ENCODE assay signal across 7 mouse cellular contexts in the genomic region with DNA sequence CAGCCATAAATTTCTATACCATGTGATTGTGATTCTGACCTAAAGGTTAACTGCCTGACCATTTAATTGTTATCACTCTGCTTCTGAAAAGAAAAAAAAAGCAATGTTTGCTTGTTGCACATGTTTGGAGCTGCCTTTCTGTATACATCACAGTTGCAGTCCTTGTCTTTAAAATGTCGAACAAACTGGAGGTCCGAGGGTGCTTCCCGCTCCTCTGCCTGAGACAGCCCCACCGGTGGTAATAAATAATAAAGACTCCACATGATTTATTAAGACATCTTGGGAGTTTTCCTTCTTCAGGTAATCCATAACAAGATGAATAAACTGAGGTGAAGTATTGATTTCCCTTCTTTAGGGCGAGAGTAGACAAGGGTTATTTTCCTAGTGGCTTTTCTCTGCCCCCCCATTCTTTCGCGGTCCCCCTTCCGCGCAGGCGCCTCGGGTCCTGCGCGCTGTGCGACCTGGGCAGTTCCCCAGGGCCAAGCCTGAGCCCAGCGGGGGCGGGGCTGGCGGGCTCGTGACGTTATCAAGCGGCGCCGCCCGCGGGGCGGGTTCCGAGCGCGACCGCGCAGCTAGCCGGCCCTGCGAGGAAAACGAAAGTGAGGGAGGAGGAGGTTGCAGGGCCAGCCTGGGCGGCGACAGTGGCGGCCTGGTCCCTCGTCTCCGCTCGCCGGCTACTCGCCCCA. TPM values are rescaled to one million over a fixed set of nuclear protein-coding genes. Genes with fewer than 3 reads are reported as not detected.
A peak's percentile ranks its signal among the peaks of the same experiment; 100 is the strongest.
DNase-seq lines count a peak whose midpoint lies in the region; ATAC-seq lines count a peak whose summit lies in the region.

A gene (plus strand): TSS at position 520 of the 686 bp plus-strand sequence.

- peaks cover 9% of the 10 kb centered on the region for H3K4me1 ChIP-seq in embryonic facial prominence, embryonic 10.5 days
- H3K4me1 ChIP-seq in limb, embryonic 10.5 days = peaks cover 9% of the 10 kb centered on the region
- H3K4me1 ChIP-seq in midbrain, embryonic 13.5 days (replicated peaks) = peaks cover 9% of the 10 kb centered on the region

- peak within 1 kb of the TSS; percentile 97 for H3K27ac ChIP-seq in embryonic facial prominence, embryonic 10.5 days (replicated peaks)
- peak within 1 kb of the TSS; percentile 95 for H3K27ac ChIP-seq in limb, embryonic 10.5 days
- peak within 1 kb of the TSS; percentile 93 for H3K27ac ChIP-seq in midbrain, embryonic 13.5 days

- DNase-seq in adrenal gland, postnatal 10 days = peak; percentile 99
- DNase-seq in embryonic facial prominence, embryonic 10.5 days (ENCODE audit: low spot score) = peak; percentile 97
- peak; percentile 94 for DNase-seq in kidney, adult 11 months
- DNase-seq in limb, embryonic 10.5 days (ENCODE audit: low spot score) = peak; percentile 96
- DNase-seq in spleen, adult 12 weeks (ENCODE audit: low spot score) = peak; percentile 98

- 2% methylated on average over 41 of the region's 41 CpGs for WGBS in embryonic facial prominence, embryonic 10.5 days
- WGBS in limb, embryonic 10.5 days = 1% methylated on average over 41 of the region's 41 CpGs
- WGBS in midbrain, embryonic 13.5 days = under 1% methylated on average over 41 of the region's 41 CpGs

- peak; percentile 96 for ATAC-seq in granulocyte monocyte progenitor cell, adult 5-6 weeks (replicated peaks; ENCODE audit: poor library complexity, severe bottlenecking)
- ATAC-seq in midbrain, embryonic 13.5 days = peak; percentile 96

- peak within 1 kb of the TSS; percentile 92 for H3K4me2 ChIP-seq in midbrain, embryonic 13.5 days (replicated peaks)

- H3K9ac ChIP-seq in midbrain, embryonic 13.5 days (replicated peaks) = peak within 1 kb of the TSS; percentile 96

- no peaks in the 10 kb centered on the region for H3K9me3 ChIP-seq in embryonic facial prominence, embryonic 10.5 days
- H3K9me3 ChIP-seq in limb, embryonic 10.5 days (replicated peaks) = no peaks in the 10 kb centered on the region
- no peaks in the 10 kb centered on the region for H3K9me3 ChIP-seq in midbrain, embryonic 13.5 days

- peaks cover 24% of the 10 kb centered on the region for H3K36me3 ChIP-seq in embryonic facial prominence, embryonic 10.5 days (replicated peaks)
- H3K36me3 ChIP-seq in limb, embryonic 10.5 days = peaks cover 22% of the 10 kb centered on the region
- H3K36me3 ChIP-seq in midbrain, embryonic 13.5 days = peaks cover 12% of the 10 kb centered on the region

- H3K27me3 ChIP-seq in embryonic facial prominence, embryonic 10.5 days (replicated peaks; ENCODE audit: low read depth, poor library complexity, severe bottlenecking) = no peaks in the 10 kb centered on the region
- no peaks in the 10 kb centered on the region for H3K27me3 ChIP-seq in limb, embryonic 10.5 days (ENCODE audit: low read depth, poor library complexity, severe bottlenecking)
- no peaks in the 10 kb centered on the region for H3K27me3 ChIP-seq in midbrain, embryonic 13.5 days

- peak within 1 kb of the TSS; percentile 99 for H3K4me3 ChIP-seq in embryonic facial prominence, embryonic 10.5 days
- peak within 1 kb of the TSS; percentile 94 for H3K4me3 ChIP-seq in limb, embryonic 10.5 days
- H3K4me3 ChIP-seq in midbrain, embryonic 13.5 days (replicated peaks) = peak within 1 kb of the TSS; percentile 92

RNA-seq across cellular contexts. Expression of the gene that starts here (rescaled TPM):
- 10 to 100 TPM; 52.4 to 99.0 TPM for total RNA-seq in adrenal gland, postnatal 10 days (2021)
- polyA plus RNA-seq in embryonic facial prominence, embryonic 10.5 days (2016; fragmentation: Nextera tagmentation; extraction: Ambion mirVana) = 135 and 140 TPM in 2 replicates
- 33.2 and 69.7 TPM in 2 replicates for total RNA-seq in granulocyte monocyte progenitor cell, adult 5-6 weeks (2014; fragmentation: Nextera tagmentation)
- 144 and 178 TPM in 2 replicates for total RNA-seq in granulocyte monocyte progenitor cell, adult 5-6 weeks (2017)
- polyA plus RNA-seq in limb, embryonic 10.5 days (2016; fragmentation: Nextera tagmentation; extraction: Ambion mirVana) = 124 and 134 TPM in 2 replicates
- 138 and 150 TPM in 2 replicates for polyA plus RNA-seq in midbrain, embryonic 13.5 days (2015; fragmentation: Nextera tagmentation; extraction: Ambion mirVana)

Comparison
In these comparisons a context has a peak if more than half of its experiments do, and no peak if none do; other contexts are left out.
1. Peak in every context shown above with its lines: DNase-seq, ATAC-seq, H3K4me3 ChIP-seq and H3K27ac ChIP-seq.